Mouse (Mus musculus): ENCODE data around the gene Xpo4.

- TF ChIP-seq POLR2A (IDR thresholded peaks at IDR 0.05; ENCODE audit: borderline replicate concordance, low read depth, low read length) (no peak), CTCF (IDR thresholded peaks at IDR 0.05; ENCODE audit: low read depth, low read length) (no peak)
Observed at GRCm38 (mm10) chr14:57621699-57622098, 43.5 kb downstream of the Xpo4 start.

Data from bone marrow macrophage, adult 2 months (primary cell).